Mouse (Mus musculus): Measurements from ENCODE around the gene Bricd5.
"Not testable (repeated sequence)": the region's sequence is repeated elsewhere in the genome, so short reads cannot be mapped to it uniquely, and the experiment has no call there.

Bricd5 gene

DNA sequence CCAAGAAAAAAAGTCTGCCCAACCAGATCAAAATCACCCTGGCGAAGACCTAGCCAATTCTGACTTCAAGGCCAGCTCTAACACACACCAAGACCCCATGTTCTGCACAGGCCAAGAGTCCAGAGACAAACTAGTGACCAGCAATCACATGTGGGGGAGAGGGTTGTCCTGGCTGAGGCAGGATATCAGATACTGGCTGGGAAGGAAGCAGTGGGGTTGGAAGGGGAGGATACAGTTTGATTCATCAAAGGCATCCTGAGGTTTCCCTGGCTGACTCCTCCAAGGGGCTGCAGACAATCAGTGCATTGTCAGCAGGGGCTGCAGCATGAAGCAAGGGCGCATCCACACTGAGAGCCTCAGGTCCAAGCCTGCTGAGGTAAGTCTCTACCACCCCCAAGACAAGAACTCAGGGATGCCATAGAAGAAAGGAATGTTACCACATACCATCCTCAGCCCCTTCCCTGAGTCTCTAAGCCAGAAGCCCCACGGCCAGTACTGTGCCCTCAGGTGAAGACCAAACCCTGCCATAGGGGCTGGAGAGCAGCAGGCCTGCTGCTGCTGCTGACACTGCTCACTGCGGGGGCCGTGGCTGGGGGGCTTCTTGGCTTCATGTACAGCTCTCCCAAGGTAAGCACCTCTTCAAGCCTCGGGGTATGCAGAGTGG, at the start of gene Bricd5:
Gene Bricd5, plus strand, starts transcription at position 273 of the 664 bp plus-strand sequence.
- no peak for DNase-seq (ENCODE audit: low spot score in 2 of 2)

DNA sequence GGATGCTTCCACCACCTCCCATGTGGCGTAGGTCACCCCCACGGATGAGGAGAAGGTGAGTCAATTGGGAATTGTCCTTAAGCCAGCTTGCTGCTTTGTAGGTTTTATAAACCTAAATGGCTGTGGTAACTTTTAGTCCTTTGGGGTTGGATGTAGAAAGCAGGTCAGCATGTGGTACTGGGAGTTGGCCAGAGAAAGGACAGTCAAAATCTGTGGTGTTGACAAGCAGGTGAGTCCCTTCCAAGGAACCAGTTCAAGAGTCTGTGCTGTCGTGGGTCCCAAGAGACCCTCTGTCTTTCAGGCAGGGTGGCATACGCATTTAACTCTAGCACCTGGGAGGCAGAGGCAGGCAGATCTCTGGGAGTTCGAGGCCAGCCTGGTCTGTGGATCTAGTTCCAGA, 49.2 kb upstream of the Bricd5 start:
- no peak for DNase-seq (ENCODE audit: low spot score in 2 of 2)

- not testable (repeated sequence) for DNase-seq (ENCODE audit: low spot score in 2 of 2)
Observed at GRCm38 (mm10) chr17:24425326-24425725, 48.4 kb upstream of the Bricd5 start.

DNA sequence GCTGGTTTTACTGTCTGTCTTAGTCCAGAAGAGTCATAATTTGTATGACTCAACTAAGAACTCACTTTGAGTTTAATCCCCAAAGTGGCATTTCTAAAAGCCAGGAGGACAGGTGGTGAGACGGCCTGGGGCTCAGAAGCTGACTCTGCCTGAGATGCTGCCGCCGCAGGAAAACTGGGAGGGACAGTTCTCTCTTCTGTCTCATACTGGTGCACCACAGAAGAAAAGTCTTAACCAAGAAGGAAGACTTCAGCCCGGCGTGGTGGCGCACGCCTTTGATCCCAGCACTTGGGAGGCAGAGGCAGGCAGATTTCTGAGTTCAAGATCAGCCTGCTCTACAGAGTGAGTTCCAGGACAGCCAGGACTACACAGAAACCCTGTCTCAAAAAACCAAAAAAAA, 47.8 kb upstream of the Bricd5 start:
- DNase-seq (ENCODE audit: low spot score in 2 of 2), result no peak

GRCm38 (mm10) chr17:24426471-24427169, 47.1 kb upstream of the Bricd5 start, which contains the start of gene Eci1:
Gene Eci1 (plus strand): TSS chr17:24426641.
- DNase-seq (ENCODE audit: low spot score in 2 of 2), result peak; percentile 83 to 85

DNA sequence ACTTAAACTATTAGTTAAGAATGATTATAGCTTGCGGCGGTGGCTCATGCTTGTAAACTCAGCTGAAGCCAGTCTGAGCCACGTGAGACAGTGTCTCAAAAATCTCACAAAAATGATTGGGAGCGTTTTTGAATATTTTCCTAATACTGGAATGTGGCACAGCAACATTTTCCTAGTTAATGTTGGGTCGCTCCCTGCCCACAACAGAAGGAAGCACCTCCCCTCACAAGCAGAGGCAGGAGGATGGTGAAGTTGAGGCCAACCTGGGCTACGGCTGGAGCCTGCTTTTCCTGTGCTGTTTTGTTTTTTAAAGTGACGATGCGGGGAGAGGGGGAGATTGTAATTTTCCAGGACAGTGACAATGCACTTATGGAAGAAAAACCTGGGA, 46.5 kb upstream of the Bricd5 start:
- no peak for DNase-seq (ENCODE audit: low spot score in 2 of 2)

- no peak for DNase-seq (ENCODE audit: low spot score in 2 of 2)
Observed at GRCm38 (mm10) chr17:24429201-24429983, 44.3 kb upstream of the Bricd5 start.

DNA sequence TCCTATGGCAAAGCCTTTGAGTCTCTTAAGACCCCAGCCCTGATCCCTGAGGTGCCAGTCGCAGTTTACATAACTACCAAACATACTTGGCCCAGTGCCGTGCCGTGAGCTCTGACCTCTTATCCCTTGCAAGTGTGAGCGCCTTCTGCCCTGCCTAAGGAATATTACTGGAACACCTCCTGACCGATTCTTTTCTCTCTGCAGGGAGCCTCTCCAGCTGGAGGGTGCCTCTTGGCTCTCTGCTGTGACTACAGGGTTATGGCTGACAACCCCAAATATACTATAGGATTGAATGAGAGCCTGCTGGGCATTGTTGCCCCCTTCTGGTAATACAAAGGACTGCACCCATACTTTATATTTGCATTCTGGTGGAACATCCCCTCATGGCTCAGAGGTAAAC, 36.7 kb upstream of the Bricd5 start:
- no peak for DNase-seq (ENCODE audit: low spot score in 2 of 2)

DNA sequence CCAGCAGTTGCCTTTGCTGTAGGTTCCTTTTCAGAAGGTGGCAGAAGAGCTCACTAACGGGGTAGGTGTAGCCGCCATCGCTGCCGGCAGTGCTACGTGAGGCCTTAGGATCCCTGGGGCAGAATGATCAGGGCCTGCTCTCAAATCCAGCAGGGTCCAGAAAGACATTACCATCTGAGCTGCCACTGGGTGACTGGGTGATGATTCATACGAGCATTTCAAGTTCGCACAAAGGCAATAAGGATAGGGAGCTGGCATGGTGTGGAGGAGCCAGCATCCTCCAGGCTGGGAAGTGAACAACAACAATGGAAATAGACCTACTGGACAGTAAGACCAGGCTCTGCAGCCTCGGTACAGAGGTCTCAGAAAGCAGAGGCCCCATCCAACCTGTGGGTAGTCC, 33.3 kb upstream of the Bricd5 start:
- DNase-seq (ENCODE audit: low spot score in 2 of 2), result no peak

DNA sequence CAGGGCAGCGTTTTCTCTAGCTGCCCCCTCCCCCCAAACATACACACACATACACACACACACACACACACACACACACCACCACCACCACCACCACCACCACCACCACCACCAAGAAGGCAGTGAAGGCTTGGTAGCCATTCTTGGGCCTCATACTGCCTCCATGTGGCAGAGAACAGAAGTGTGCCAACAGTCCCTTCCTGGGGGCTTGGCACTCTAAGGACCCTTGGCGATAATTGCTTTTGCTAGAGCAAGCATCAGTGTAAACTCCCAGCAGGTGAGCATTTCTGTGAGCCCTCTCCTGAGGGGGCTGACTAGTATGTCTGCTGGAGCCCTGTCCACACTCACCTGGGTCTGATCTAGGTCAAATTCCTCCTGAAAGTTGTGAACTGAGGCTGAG, 32.5 kb upstream of the Bricd5 start:
- DNase-seq (ENCODE audit: low spot score in 2 of 2), result no peak

- DNase-seq (ENCODE audit: low spot score in 2 of 2), result no peak
Observed at GRCm38 (mm10) chr17:24442107-24442506, 31.6 kb upstream of the Bricd5 start.

GRCm38 (mm10) chr17:24442632-24443155, 31.0 kb upstream of the Bricd5 start, which contains the start of gene Dnase1l2:
Gene Dnase1l2 (minus strand): TSS chr17:24443105.
- no peak for DNase-seq (ENCODE audit: low spot score in 2 of 2)

- DNase-seq (ENCODE audit: low spot score in 2 of 2), result no peak
Observed at GRCm38 (mm10) chr17:24443409-24443808, 30.3 kb upstream of the Bricd5 start.

DNA sequence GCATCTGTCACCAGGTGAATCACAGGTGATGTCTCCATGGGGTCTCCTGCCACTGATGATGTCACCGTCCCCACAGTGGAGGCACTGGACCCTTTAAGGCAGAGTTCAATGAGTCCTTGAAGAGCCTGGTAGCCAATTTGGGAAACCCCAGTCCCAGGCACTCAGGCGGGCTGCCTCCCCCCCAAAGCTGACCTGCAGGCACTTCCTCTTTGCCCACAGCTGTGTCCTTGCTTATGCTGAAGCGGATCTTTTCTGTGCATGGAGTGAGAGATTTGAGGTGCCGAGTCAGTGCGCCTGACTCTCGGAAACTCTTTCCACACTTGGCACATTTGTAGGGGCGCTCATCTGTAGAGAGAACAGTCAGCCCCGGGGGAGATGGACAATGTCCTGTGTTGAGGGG, 27.1 kb upstream of the Bricd5 start:
- DNase-seq (ENCODE audit: low spot score in 2 of 2), result no peak

GRCm38 (mm10) chr17:24449507-24449906, 24.2 kb upstream of the Bricd5 start:
- DNase-seq (ENCODE audit: low spot score in 2 of 2), result no peak

DNA sequence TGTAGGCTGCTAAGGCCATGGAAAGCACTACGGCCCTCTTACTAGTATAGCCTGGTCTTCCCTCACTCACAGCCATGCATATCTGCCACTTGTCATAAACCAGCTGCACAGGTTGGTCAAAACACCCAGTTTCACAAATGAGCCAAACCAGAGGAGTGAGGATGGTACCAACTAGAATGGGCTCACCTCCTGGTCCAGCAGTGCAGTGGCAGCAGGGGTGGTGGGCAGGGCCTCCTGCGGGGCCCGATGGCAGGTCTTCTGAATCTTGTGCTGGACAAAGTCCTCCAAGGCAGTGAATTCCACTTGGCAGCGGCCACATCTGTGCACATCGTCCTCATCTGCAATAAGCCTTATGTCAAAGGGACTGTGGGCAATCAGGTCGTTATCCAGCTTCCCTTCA, 22.5 kb upstream of the Bricd5 start:
- no peak for DNase-seq (ENCODE audit: low spot score in 2 of 2)

DNA sequence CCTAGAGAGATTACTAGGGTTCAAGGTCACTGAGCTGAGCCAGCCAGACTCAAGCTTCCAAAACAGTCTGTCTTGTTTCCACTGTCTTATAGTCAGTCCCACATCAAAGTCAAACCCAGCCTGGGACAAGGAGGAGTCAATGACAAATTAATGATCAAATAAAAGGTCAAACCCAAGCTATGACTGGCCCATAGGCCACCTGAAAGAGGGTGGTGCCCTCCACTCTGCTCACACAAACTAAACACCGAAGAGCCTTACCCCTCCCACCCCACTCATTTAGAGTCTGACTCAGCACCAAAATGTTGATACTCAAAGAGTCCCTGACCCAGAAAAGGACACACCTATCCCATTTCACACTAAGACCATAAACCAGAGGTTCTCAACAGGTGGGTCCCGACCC, 20.3 kb upstream of the Bricd5 start:
- no peak for DNase-seq (ENCODE audit: low spot score in 2 of 2)

- DNase-seq (ENCODE audit: low spot score in 2 of 2), result no peak
Observed at GRCm38 (mm10) chr17:24454218-24454755, 19.4 kb upstream of the Bricd5 start.

GRCm38 (mm10) chr17:24454756-24455522, 18.7 kb upstream of the Bricd5 start:
- peak; percentile 99 to 100 for DNase-seq (ENCODE audit: low spot score in 2 of 2)

DNA sequence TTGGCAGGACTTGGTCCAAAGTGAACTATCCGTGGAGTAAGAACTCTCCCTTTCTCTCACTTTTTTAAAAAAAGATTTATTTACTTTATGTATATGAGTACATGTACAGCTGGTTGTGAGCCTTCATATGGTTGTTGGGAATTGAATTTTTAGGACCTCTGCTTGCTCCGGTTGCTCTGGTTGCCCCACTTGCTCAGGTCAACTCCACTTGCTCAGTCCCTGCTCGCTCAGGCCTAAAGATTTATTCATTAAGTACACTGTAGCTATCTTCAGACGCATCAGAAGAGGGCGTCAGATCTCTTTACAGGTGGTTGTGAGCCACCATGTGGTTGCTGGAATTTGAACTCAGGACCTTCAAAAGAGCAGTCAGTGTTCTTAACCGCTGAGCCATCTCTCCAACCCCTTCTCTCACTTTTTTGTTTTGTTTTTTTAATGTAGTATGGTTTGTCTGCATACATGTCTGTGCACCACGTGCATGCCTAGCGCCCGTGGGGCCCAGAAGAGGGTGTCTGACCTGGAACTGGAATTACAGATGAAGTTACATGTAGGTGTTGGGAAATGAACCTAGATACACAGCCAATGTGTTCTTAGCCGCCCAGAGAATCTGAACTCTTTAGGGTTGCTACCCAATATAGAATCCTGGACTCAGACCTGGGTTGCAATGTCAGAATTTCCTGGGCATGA, 18.0 kb upstream of the Bricd5 start:
- not testable (repeated sequence) for DNase-seq (ENCODE audit: low spot score in 2 of 2)

DNA sequence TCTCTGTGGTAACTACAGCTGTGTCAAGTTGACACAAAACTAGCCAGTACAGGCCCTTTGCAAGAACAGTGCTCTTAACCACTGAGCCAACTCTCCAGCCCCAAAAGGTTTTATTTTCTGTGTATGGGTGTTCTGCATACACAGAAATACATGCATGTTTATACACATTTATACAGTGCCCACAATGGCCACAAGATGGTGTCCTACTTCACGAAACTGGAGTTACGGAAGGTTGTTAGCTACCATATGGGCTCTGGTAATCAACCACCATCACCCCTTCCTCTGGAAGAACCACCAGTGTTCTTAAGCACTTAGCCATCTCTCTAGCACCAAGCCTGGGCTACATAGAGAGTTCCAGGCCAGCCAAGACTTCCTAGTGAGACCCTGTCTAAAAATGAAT, 12.1 kb upstream of the Bricd5 start:
- no peak for DNase-seq (ENCODE audit: low spot score in 2 of 2)

Measured in spleen, postnatal 14 days (tissue).